ENCODE assay signal across 17 mouse cellular contexts in genomic region chr1:172409431-172409830, GRCm38 (mm10). TPM values are rescaled to one million over a fixed set of nuclear protein-coding genes. Genes with fewer than 3 reads are reported as not detected.
DNase-seq lines count a peak whose midpoint lies in the region; ATAC-seq and TF ChIP-seq lines count a peak whose summit lies in the region.
"Had no signal": no experiment of that assay in that cellular context is flagged by ENCODE, and none has a peak within 500 bp of the region (broad histone marks: within the 10 kb centered on the region; RNA-seq: fewer than 3 reads in every experiment).

No protein-coding gene starts in this region.

- TF ChIP-seq RAD21 in CH12.LX (IDR thresholded peaks at IDR 0.05; ENCODE audit: low read depth, low read length), result no peak

- 8% methylated on average over 5 of the region's 5 CpGs for WGBS in hindbrain, embryonic 13.5 days
- 7% methylated on average over 5 of the region's 5 CpGs for WGBS in hindbrain, embryonic 14.5 days

- peak; percentile 18 for DNase-seq in embryo, embryonic 11 days
- DNase-seq in embryo, embryonic 9.5 days (ENCODE audit: extremely low spot score), result no peak
- no peak for DNase-seq in hindbrain, embryonic 14.5 days (ENCODE audit: low spot score)
- DNase-seq in CH12.LX (ENCODE audit: extremely low read depth), result no peak
- no peak for DNase-seq in layer of hippocampus, adult 11-12 months (ENCODE audit: low spot score)
- DNase-seq: adrenal gland, postnatal 14 days; cerebellum, adult 9-11 months; gastrocnemius, postnatal 10 days; kidney, postnatal 4 days; lung, adult 18-20 months; thymus, postnatal 36 days had no signal

- 0 out of 2 replicates have a peak overlapping the region, but pooled peaks have one; percentile 23 for H3K4me2 ChIP-seq in hindbrain, embryonic 13.5 days
- no peak overlapping the region; the same call in 1 of the 2 replicates for H3K4me2 ChIP-seq in hindbrain, embryonic 14.5 days (replicated peaks)
- H3K4me2 ChIP-seq in CH12.LX (ENCODE audit: insufficient read depth, low read depth, poor library complexity, severe bottlenecking) (peak overlapping the region; percentile 94), myocyte (ENCODE audit: low read depth) (peak overlapping the region; percentile 64)
- H3K4me2 ChIP-seq: intestine, embryonic 15.5 days; liver, embryonic 11.5 days; neural tube, embryonic 12.5 days had no signal

- H3K9ac ChIP-seq in hindbrain, embryonic 13.5 days, result no peak overlapping the region
- no peak overlapping the region for H3K9ac ChIP-seq in hindbrain, embryonic 14.5 days
- peak overlapping the region; percentile 59; the same call in 1 of the 2 replicates for H3K9ac ChIP-seq in CH12.LX (ENCODE audit: insufficient read depth, low read depth)
- H3K9ac ChIP-seq: intestine, embryonic 15.5 days; neural tube, embryonic 12.5 days had no signal

- H3K79me2 ChIP-seq in CH12.LX (replicated peaks; ENCODE audit: control insufficient read depth, extremely low read depth, insufficient read depth, poor library complexity, severe bottlenecking) (no peaks in the 10 kb centered on the region), myocyte (ENCODE audit: control insufficient read depth, insufficient read depth) (no peaks in the 10 kb centered on the region)

- dilution Hi-C loops in CH12.LX (cut with MboI; ENCODE audit: extremely low pct_ligation_motif_present, extremely low pct_unique_long_range_greater_than_20kb, low sequenced_read_pairs), result no loop called here

- no peak overlapping the region for H3K27ac ChIP-seq in hindbrain, embryonic 13.5 days
- no peak overlapping the region for H3K27ac ChIP-seq in hindbrain, embryonic 14.5 days
- no peak overlapping the region for H3K27ac ChIP-seq in CH12.LX (ENCODE audit: insufficient read depth, low read depth)
- H3K27ac ChIP-seq: intestine, embryonic 15.5 days; neural tube, embryonic 12.5 days had no signal

- peaks cover 6% of the 10 kb centered on the region for H3K4me1 ChIP-seq in hindbrain, embryonic 13.5 days (replicated peaks)
- H3K4me1 ChIP-seq in hindbrain, embryonic 14.5 days (replicated peaks; ENCODE audit: control insufficient read depth, insufficient read depth, low read length), result no peaks in the 10 kb centered on the region
- peaks cover 0 to 21% of the 10 kb centered on the region in 2 experiments; a peak in 2 of 4 replicates for H3K4me1 ChIP-seq in CH12.LX (ENCODE audit: control insufficient read depth in 1 of 2, insufficient read depth in 2 of 2)
- H3K4me1 ChIP-seq: intestine, embryonic 15.5 days had no signal

- no peak for ATAC-seq in hindbrain, embryonic 13.5 days (ENCODE audit: low FRiP score)
- no peak for ATAC-seq in hindbrain, embryonic 14.5 days (ENCODE audit: low FRiP score)
- ATAC-seq: intestine, embryonic 15.5 days had no signal

- no peak for TF ChIP-seq EP300 in CH12.LX (IDR thresholded peaks at IDR 0.05; ENCODE audit: low read length)

- 0 out of 2 replicates have a peak, but pooled peaks cover 5% of the 10 kb centered on the region for H3K27me3 ChIP-seq in hindbrain, embryonic 13.5 days
- no peaks in the 10 kb centered on the region for H3K27me3 ChIP-seq in hindbrain, embryonic 14.5 days (ENCODE audit: control insufficient read depth, insufficient read depth, low read length)
- peaks cover 1% of the 10 kb centered on the region for H3K27me3 ChIP-seq in CH12.LX (replicated peaks)
- no peaks in the 10 kb centered on the region for H3K27me3 ChIP-seq in myocyte (ENCODE audit: control insufficient read depth, insufficient read depth, insufficient read length)
- H3K27me3 ChIP-seq: intestine, embryonic 15.5 days; neural tube, embryonic 12.5 days had no signal

- in situ Hi-C loops in CH12.LX (cut with MboI; ENCODE audit: low pct_ligation_motif_present, low pct_unique_long_range_greater_than_20kb, low sequenced_read_pairs), result loop anchor here (25.0 kb wide), 2 partner anchors 203 to 978 kb away; partner anchors contain the start of gene Fcrl6

- H3K36me3 ChIP-seq in hindbrain, embryonic 13.5 days, result no peaks in the 10 kb centered on the region
- H3K36me3 ChIP-seq in hindbrain, embryonic 14.5 days (replicated peaks; ENCODE audit: control insufficient read depth, insufficient read depth), result no peaks in the 10 kb centered on the region
- H3K36me3 ChIP-seq in CH12.LX (replicated peaks in 1 of 2; ENCODE audit: control insufficient read depth in 1 of 2, insufficient read depth in 1 of 2, low read length in 1 of 2) (no peaks in the 10 kb centered on the region), myocyte (ENCODE audit: control insufficient read depth, insufficient read depth) (no peaks in the 10 kb centered on the region)
- H3K36me3 ChIP-seq: intestine, embryonic 15.5 days; neural tube, embryonic 12.5 days had no signal

- H3K9me3 ChIP-seq in hindbrain, embryonic 13.5 days, result no peaks in the 10 kb centered on the region
- no peaks in the 10 kb centered on the region for H3K9me3 ChIP-seq in hindbrain, embryonic 14.5 days (ENCODE audit: control insufficient read depth, low read length)
- H3K9me3 ChIP-seq in CH12.LX (replicated peaks; ENCODE audit: low read length), result no peaks in the 10 kb centered on the region
- H3K9me3 ChIP-seq: intestine, embryonic 15.5 days; neural tube, embryonic 12.5 days had no signal

- no peak for TF ChIP-seq CTCF in CH12.LX (conservative IDR thresholded peaks at IDR 0.05 in 1 of 2, IDR thresholded peaks at IDR 0.05 in 1 of 2; ENCODE audit: low read depth in 2 of 2, low read length in 2 of 2)

- H3ac ChIP-seq in myocyte (ENCODE audit: control insufficient read depth, insufficient read length), result no peak overlapping the region

- H3K4me3 ChIP-seq in hindbrain, embryonic 13.5 days, result no peak overlapping the region
- H3K4me3 ChIP-seq in hindbrain, embryonic 14.5 days (replicated peaks; ENCODE audit: low read length), result no peak overlapping the region
- peak overlapping the region in 1 of 3 experiments; percentile 4 for H3K4me3 ChIP-seq in CH12.LX (replicated peaks in 1 of 3; ENCODE audit: low read depth in 2 of 3, low read length in 2 of 3, poor library complexity in 1 of 3)
- no peak overlapping the region for H3K4me3 ChIP-seq in myocyte
- H3K4me3 ChIP-seq: erythroblast, embryonic 14.5 days; intestine, embryonic 15.5 days; neural tube, embryonic 12.5 days had no signal

- TF ChIP-seq POLR2A in CH12.LX (IDR thresholded peaks at IDR 0.05; ENCODE audit: low read depth, low read length) (no peak), myocyte (IDR thresholded peaks at IDR 0.05; ENCODE audit: insufficient read length, low read depth) (no peak)

TF ChIP-seq in CH12.LX, 34 proteins besides CTCF, POLR2A, EP300 and RAD21:
- TF ChIP-seq SMC3 (IDR thresholded peaks at IDR 0.05; ENCODE audit: low read depth, low read length) (no peak), TBP (conservative IDR thresholded peaks at IDR 0.05; ENCODE audit: low read depth, low read length) (no peak), JUN (IDR thresholded peaks at IDR 0.05; ENCODE audit: insufficient read depth, low read depth, low read length) (no peak), USF2 (conservative IDR thresholded peaks at IDR 0.05; ENCODE audit: low read depth, low read length) (no peak), CHD1 (IDR thresholded peaks at IDR 0.05; ENCODE audit: low read depth, low read length) (no peak), ETS1 (conservative IDR thresholded peaks at IDR 0.05; ENCODE audit: low read depth, low read length) (no peak), GABPA (IDR thresholded peaks at IDR 0.05; ENCODE audit: insufficient replicate concordance, low read depth, low read length) (no peak), E2F4 (IDR thresholded peaks at IDR 0.05; ENCODE audit: insufficient replicate concordance, low read depth, low read length) (no peak), NELFE (IDR thresholded peaks at IDR 0.05; ENCODE audit: low read depth, low read length) (no peak)

TF ChIP-seq in myocyte, 11 proteins besides CTCF, POLR2A, EP300 and RAD21:
- TF ChIP-seq TCF12 (IDR thresholded peaks at IDR 0.05; ENCODE audit: insufficient read depth, poor library complexity, severe bottlenecking) (no peak), TCF3 (IDR thresholded peaks at IDR 0.05; ENCODE audit: insufficient read length, low read depth) (no peak), REST (IDR thresholded peaks at IDR 0.05; ENCODE audit: insufficient read depth, insufficient read length) (no peak), MAX (IDR thresholded peaks at IDR 0.05; ENCODE audit: low read depth) (no peak), MYOD1 (IDR thresholded peaks at IDR 0.05; ENCODE audit: control insufficient read depth in 1 of 3, insufficient read length in 2 of 3, low read depth in 2 of 3) (no peak)

RNA-seq across cellular contexts. Expression of gene Pigm, which starts 33.1 kb away (rescaled TPM):
- 4.7 and 4.9 TPM in 2 replicates for polyA plus RNA-seq in hindbrain, embryonic 13.5 days (2015; fragmentation: Nextera tagmentation; extraction: Ambion mirVana)
- 5.6 and 5.9 TPM in 2 replicates for polyA plus RNA-seq in hindbrain, embryonic 14.5 days (2014; fragmentation: Nextera tagmentation; extraction: Ambion mirVana)
- total RNA-seq in CH12.LX (2012; rRNA removed), result 8.6 and 9.5 TPM in 2 replicates
- total RNA-seq in CH12.LX (2014; rRNA removed), result 13.8 and 14.3 TPM in 2 replicates
- polyA plus RNA-seq in CH12.LX (2012; ENCODE audit: insufficient read length, low read depth), result 8.7 and 10.7 TPM in 2 replicates
- polyA plus RNA-seq in myocyte (2012; fragmentation: generic; extraction: Trizol), result 2.7 TPM
